Mouse (Mus musculus) forebrain, embryonic 14.5 days (tissue): ENCODE results near the gene Gzmk. TPM values are rescaled to one million over a fixed set of nuclear protein-coding genes. Genes with fewer than 3 reads are reported as not detected.
A peak's percentile ranks its signal among the peaks of the same experiment; 100 is the strongest.

Experiments
- ATAC-seq: fragments of 200-750 bp; cut with Nextera tagmentation; 2 replicates; pipeline ENCODE4 v1.8.0; 2017; ENCODE audit warnings: mild to moderate bottlenecking, moderate library complexity
- DNase-seq: peaks from one replicate; pipeline ENCODE4 v3.0.0-alpha.2; 2015; ENCODE audit warnings: low spot score
- H3K27ac ChIP-seq: fragments of 300-500 bp; sonication (generic); 2 replicates; pipeline ENCODE4 v1.5.1; 2014; ENCODE audit warnings: low read depth, mild to moderate bottlenecking, control low read depth, low read length, moderate library complexity
- H3K27me3 ChIP-seq: fragments of 300-500 bp; sonication (generic); replicated peaks from 2 replicates; pipeline ENCODE4 v1.6.1; 2014; ENCODE audit warnings: low read length, control low read depth, mixed read lengths; ENCODE audit not compliant: control insufficient read depth, insufficient read depth
- H3K36me3 ChIP-seq: fragments of 300-500 bp; sonication (generic); 2 replicates; pipeline ENCODE4 v1.6.1; 2014; ENCODE audit warnings: low read length, control low read depth; ENCODE audit not compliant: control insufficient read depth, insufficient read depth
- H3K4me1 ChIP-seq: fragments of 300-500 bp; sonication (generic); 2 replicates; pipeline ENCODE4 v1.6.1; 2014; ENCODE audit warnings: antibody characterized with exemption, low read length, control low read depth; ENCODE audit not compliant: control insufficient read depth, insufficient read depth
- H3K4me2 ChIP-seq: fragments of 300-500 bp; sonication (generic); 2 replicates; pipeline ENCODE4 v1.6.1; 2014; ENCODE audit warnings: mild to moderate bottlenecking, control low read depth, low read length
- H3K4me3 ChIP-seq: fragments of 300-500 bp; sonication (generic); 2 replicates; pipeline ENCODE4 v1.5.1; 2014; ENCODE audit warnings: low read depth, low read length, control low read depth
- H3K9ac ChIP-seq: fragments of 300-500 bp; sonication (generic); 2 replicates; pipeline ENCODE4 v1.6.1; 2014; ENCODE audit warnings: mild to moderate bottlenecking, low read length, control low read depth, moderate library complexity
- H3K9me3 ChIP-seq: fragments of 300-500 bp; sonication (generic); replicated peaks from 2 replicates; pipeline ENCODE4 v1.6.1; 2016; ENCODE audit warnings: low read length, control low read depth, mixed read lengths; ENCODE audit not compliant: control insufficient read depth
- WGBS: fragments of 180-500 bp; shearing (Covaris S2); extraction: QIAGEN DNeasy Blood & Tissue Kit; methylation state at CpG from one replicate; pipeline ENCODE4 v1.1.7; 2014; 5-methylcytosine and 5-hydroxymethylcytosine counted together
- polyA plus RNA-seq: library from polyadenylated mRNA; unstranded; fragments of >200 nt; fragmentation: Nextera tagmentation; extraction: Ambion mirVana; gene quantifications from 2 replicates; pipeline ENCODE4 v1.2.1, GENCODE M21; 2014

Gzmk gene
- polyA plus RNA-seq, 1 experiment from 2014 or later = not detected

GRCm38 (mm10) chr13:113151556-113151955 lies 74.2 kb downstream of the Gzmk start:
- DNase-seq (no peak), ATAC-seq (no peak)
- Histone ChIP-seq H3K4me3 (no peak overlapping the region), H3K36me3 (no peaks in the 10 kb centered on the region), H3K9me3 (no peaks in the 10 kb centered on the region), H3K4me1 (no peaks in the 10 kb centered on the region), H3K4me2 (no peak overlapping the region), H3K27me3 (no peaks in the 10 kb centered on the region), H3K9ac (no peak overlapping the region), H3K27ac (no peak overlapping the region)
- 92% methylated on average over 4 of the region's 4 CpGs for WGBS

- no peak for DNase-seq
- no peak for ATAC-seq
Measured at GRCm38 (mm10) chr13:113139597-113139996, 86.1 kb downstream of the Gzmk start.

GRCm38 (mm10) chr13:113129974-113130373 lies 95.7 kb downstream of the Gzmk start:
- no peak overlapping the region for H3K4me3 ChIP-seq
- H3K27me3 ChIP-seq = no peaks in the 10 kb centered on the region
- no peaks in the 10 kb centered on the region for H3K9me3 ChIP-seq
- no peak overlapping the region for H3K27ac ChIP-seq
- ATAC-seq (peak; percentile 76), DNase-seq (peak; percentile 70)
- no peaks in the 10 kb centered on the region for H3K4me1 ChIP-seq
- 81% methylated on average over 1 of the region's 1 CpGs for WGBS
- H3K36me3 ChIP-seq = no peaks in the 10 kb centered on the region
- H3K4me2 ChIP-seq = no peak overlapping the region
- no peak overlapping the region for H3K9ac ChIP-seq

More at GRCm38 (mm10) chr13:113139597-113139996, 86.1 kb downstream of the Gzmk start:
- 97% methylated on average over 1 of the region's 1 CpGs for WGBS
- Histone ChIP-seq H3K4me1 (no peaks in the 10 kb centered on the region), H3K27ac (no peak overlapping the region), H3K4me3 (no peak overlapping the region), H3K27me3 (no peaks in the 10 kb centered on the region), H3K9ac (no peak overlapping the region), H3K36me3 (no peaks in the 10 kb centered on the region), H3K9me3 (no peaks in the 10 kb centered on the region), H3K4me2 (no peak overlapping the region)

Other genes with a start within 250 kb of the Gzmk start
- gene Ccno, start 238.1 kb downstream of the Gzmk start, polyA plus RNA-seq = 1.5 and 2.2 TPM in 2 replicates
- gene Mcidas, start 232.1 kb downstream of the Gzmk start, polyA plus RNA-seq = 0.73 and 0.94 TPM in 2 replicates
- gene Cdc20b, start 190.8 kb downstream of the Gzmk start, polyA plus RNA-seq = 0.43 and 0.71 TPM in 2 replicates
- 57.7 and 59.3 TPM in 2 replicates for gene Gpx8, start 179.5 kb downstream of the Gzmk start, polyA plus RNA-seq
- not detected in 2 replicates for gene Gzma, start 124.9 kb downstream of the Gzmk start, polyA plus RNA-seq
- 0.96 and 1.0 TPM in 2 replicates for gene Esm1, start 16.2 kb downstream of the Gzmk start, polyA plus RNA-seq
- 0.52 TPM in 2 replicates for gene BC067074, start 67.3 kb upstream of the Gzmk start, polyA plus RNA-seq